Mouse (Mus musculus) frontal cortex, adult 2 months (tissue): Measurements from ENCODE around the gene Tut7. TPM values are rescaled to one million over a fixed set of nuclear protein-coding genes. Genes with fewer than 3 reads are reported as not detected.
A peak's percentile ranks its signal among the peaks of the same experiment; 100 is the strongest.
"Not testable (repeated sequence)": the region's sequence is repeated elsewhere in the genome, so short reads cannot be mapped to it uniquely, and the experiment has no call there.

Experiments used
- DNase-seq, 2 experiments: peaks; one replicate each; pipeline ENCODE4 v3.0.0; 2022; ENCODE audit warnings: low spot score in 1 of 2; ENCODE audit errors: extremely low spot score in 1 of 2
- polyA plus RNA-seq: library from polyadenylated mRNA; depleted of rRNA; stranded (reverse); fragments of >200 nt; gene quantifications from 2 replicates; pipeline ENCODE4 v1.2.3, GENCODE M21; 2012

Tut7 gene
- polyA plus RNA-seq, 1 experiment: 46.3 TPM

GRCm38 (mm10) chr13:59834786-59835452 is 12.0 kb upstream of the Tut7 start:
- DNase-seq: peak; percentile 73 to 80

- DNase-seq: no peak
These were observed 9.9 kb upstream of the Tut7 start for GRCm38 (mm10) chr13:59832871-59833270.

GRCm38 (mm10) chr13:59832454-59832853 is 9.5 kb upstream of the Tut7 start:
- no peak for DNase-seq

GRCm38 (mm10) chr13:59825966-59826365 is 3.0 kb upstream of the Tut7 start:
- no peak for DNase-seq

GRCm38 (mm10) chr13:59820836-59821235 is 2.1 kb downstream of the Tut7 start:
- no peak for DNase-seq

GRCm38 (mm10) chr13:59820114-59820513 is 2.8 kb downstream of the Tut7 start:
- DNase-seq: no peak

- DNase-seq: no peak
These were observed 5.6 kb downstream of the Tut7 start for GRCm38 (mm10) chr13:59817352-59817751.

GRCm38 (mm10) chr13:59814109-59814591 is 8.8 kb downstream of the Tut7 start:
- DNase-seq: no peak

GRCm38 (mm10) chr13:59811581-59811980 is 11.4 kb downstream of the Tut7 start:
- no peak for DNase-seq

- peak; percentile 46 to 74 for DNase-seq
These were observed 21.9 kb downstream of the Tut7 start for GRCm38 (mm10) chr13:59801000-59801399.

GRCm38 (mm10) chr13:59800077-59800476 is 22.9 kb downstream of the Tut7 start:
- no peak for DNase-seq

- no peak for DNase-seq
These were observed 24.6 kb downstream of the Tut7 start for GRCm38 (mm10) chr13:59798306-59798705.

GRCm38 (mm10) chr13:59796466-59796848 is 26.5 kb downstream of the Tut7 start:
- no peak for DNase-seq

- DNase-seq: no peak
These were observed 27.0 kb downstream of the Tut7 start for GRCm38 (mm10) chr13:59795807-59796465.

GRCm38 (mm10) chr13:59794786-59795185 is 28.2 kb downstream of the Tut7 start:
- DNase-seq: no peak

- DNase-seq: no peak
These were observed 40.8 kb downstream of the Tut7 start, which contains the start of gene Gm49354 for GRCm38 (mm10) chr13:59782145-59782544. TSS of gene Gm49354 (minus strand) at chr13:59782245.

- not testable (repeated sequence) for DNase-seq
These were observed 43.1 kb downstream of the Tut7 start for GRCm38 (mm10) chr13:59779744-59780264.

- no peak for DNase-seq
These were observed 43.7 kb downstream of the Tut7 start for GRCm38 (mm10) chr13:59779213-59779612.

- DNase-seq: no peak
These were observed 47.8 kb downstream of the Tut7 start for GRCm38 (mm10) chr13:59775168-59775567.

- peak; percentile 41 to 68 for DNase-seq
These were observed 51.7 kb downstream of the Tut7 start for GRCm38 (mm10) chr13:59771257-59771656.

GRCm38 (mm10) chr13:59770847-59771246 is 52.1 kb downstream of the Tut7 start:
- peak in 1 of 2 experiments; percentile 34 for DNase-seq

GRCm38 (mm10) chr13:59770164-59770562 is 52.8 kb downstream of the Tut7 start:
- DNase-seq: peak; percentile 83 to 86
